Mouse (Mus musculus) midbrain, embryonic 11.5 days (tissue): ENCODE data around the gene Nkpd1. TPM values are rescaled to one million over a fixed set of nuclear protein-coding genes. Genes with fewer than 3 reads are reported as not detected.

ENCODE experiments used
- ATAC-seq: fragments of 200-750 bp; cut with Nextera tagmentation; 2 replicates; pipeline ENCODE4 v1.8.0; 2017; ENCODE audit warnings: moderate TSS enrichment, moderate library complexity; ENCODE audit not compliant: low FRiP score
- DNase-seq: peaks from one replicate; pipeline ENCODE4 v3.0.0; 2015; ENCODE audit warnings: low spot score; ENCODE audit errors: missing footprints
- H3K27ac ChIP-seq: fragments of 300-500 bp; sonication (generic); 2 replicates; pipeline ENCODE4 v1.5.1; 2014; ENCODE audit warnings: low read depth, low read length
- H3K27me3 ChIP-seq: fragments of 300-500 bp; sonication (generic); 2 replicates; pipeline ENCODE4 v1.6.1; 2014; ENCODE audit warnings: mild to moderate bottlenecking, low read length, moderate library complexity, mixed read lengths; ENCODE audit not compliant: control insufficient read depth, insufficient read depth
- H3K36me3 ChIP-seq: fragments of 300-500 bp; sonication (generic); 2 replicates; pipeline ENCODE4 v1.6.1; 2014; ENCODE audit warnings: mild to moderate bottlenecking, low read length, moderate library complexity, mixed read lengths; ENCODE audit not compliant: control insufficient read depth, insufficient read depth
- H3K4me1 ChIP-seq: fragments of 300-500 bp; sonication (generic); 2 replicates; pipeline ENCODE4 v1.6.1; 2014; ENCODE audit warnings: low read length; ENCODE audit not compliant: control insufficient read depth, insufficient read depth
- H3K4me2 ChIP-seq: fragments of 300-500 bp; sonication (generic); 2 replicates; pipeline ENCODE4 v1.6.1; 2014; ENCODE audit warnings: mild to moderate bottlenecking, moderate library complexity
- H3K4me3 ChIP-seq: fragments of 300-500 bp; sonication (generic); 2 replicates; pipeline ENCODE4 v1.5.1; 2014; ENCODE audit warnings: low read depth, low read length
- H3K9ac ChIP-seq: fragments of 300-500 bp; sonication (generic); 2 replicates; pipeline ENCODE4 v1.6.1; 2014; ENCODE audit warnings: low read length
- H3K9me3 ChIP-seq: fragments of 300-500 bp; sonication (generic); 2 replicates; pipeline ENCODE4 v1.6.1; 2016; ENCODE audit warnings: low read length; ENCODE audit not compliant: control insufficient read depth
- WGBS: fragments of 180-500 bp; shearing (Covaris S2); extraction: QIAGEN DNeasy Blood & Tissue Kit; methylation state at CpG from one replicate; pipeline ENCODE4 v1.1.7; 2014; 5-methylcytosine and 5-hydroxymethylcytosine counted together
- polyA plus RNA-seq: library from polyadenylated mRNA; unstranded; fragments of >200 nt; fragmentation: Nextera tagmentation; extraction: Ambion mirVana; gene quantifications from 2 replicates; pipeline ENCODE4 v1.2.1, GENCODE M21; 2014

Gene Nkpd1
- polyA plus RNA-seq, 1 experiment from 2014 or later, result not detected

GRCm38 (mm10) chr7:19485488-19485887 is 32.1 kb upstream of the Nkpd1 start:
- H3K27me3 ChIP-seq, result peaks cover 25% of the 10 kb centered on the region
- no peak overlapping the region for H3K9ac ChIP-seq
- 94% methylated on average over 1 of the region's 1 CpGs for WGBS
- H3K4me1 ChIP-seq, result no peaks in the 10 kb centered on the region
- no peak overlapping the region for H3K27ac ChIP-seq
- ATAC-seq (no peak), DNase-seq (no peak)
- H3K4me2 ChIP-seq, result no peak overlapping the region
- no peaks in the 10 kb centered on the region for H3K9me3 ChIP-seq
- H3K36me3 ChIP-seq, result no peaks in the 10 kb centered on the region
- H3K4me3 ChIP-seq, result no peak overlapping the region

GRCm38 (mm10) chr7:19486549-19486948 is 31.1 kb upstream of the Nkpd1 start:
- H3K4me1 ChIP-seq, result no peaks in the 10 kb centered on the region
- peaks cover 34% of the 10 kb centered on the region for H3K27me3 ChIP-seq

GRCm38 (mm10) chr7:19489525-19489924 is 28.1 kb upstream of the Nkpd1 start:
- Histone ChIP-seq H3K4me1 (no peaks in the 10 kb centered on the region), H3K27ac (no peak overlapping the region), H3K36me3 (no peaks in the 10 kb centered on the region), H3K9me3 (no peaks in the 10 kb centered on the region), H3K9ac (no peak overlapping the region), H3K4me3 (no peak overlapping the region; the same call in 1 of the 2 replicates), H3K4me2 (peak overlapping the region; percentile 2; the same call in 1 of the 2 replicates), H3K27me3 (peaks cover 45% of the 10 kb centered on the region)
- DNase-seq (peak; percentile 90), ATAC-seq (no peak)
- WGBS, result 3% methylated on average over 31 of the region's 31 CpGs

More at GRCm38 (mm10) chr7:19486549-19486948, 31.1 kb upstream of the Nkpd1 start:
- Histone ChIP-seq H3K36me3 (no peaks in the 10 kb centered on the region), H3K4me3 (no peak overlapping the region), H3K4me2 (no peak overlapping the region), H3K9ac (no peak overlapping the region), H3K27ac (no peak overlapping the region), H3K9me3 (no peaks in the 10 kb centered on the region)
- WGBS, result 92% methylated on average over 7 of the region's 7 CpGs
- DNase-seq (no peak), ATAC-seq (no peak)

- no peaks in the 10 kb centered on the region for H3K36me3 ChIP-seq
- ATAC-seq (no peak), DNase-seq (no peak)
- H3K9ac ChIP-seq, result no peak overlapping the region
- no peaks in the 10 kb centered on the region for H3K4me1 ChIP-seq
- H3K27me3 ChIP-seq, result peaks cover 45% of the 10 kb centered on the region
- H3K4me2 ChIP-seq, result peak overlapping the region; percentile 31
- H3K9me3 ChIP-seq, result no peaks in the 10 kb centered on the region
- peak overlapping the region; percentile 8; the same call in 1 of the 2 replicates for H3K4me3 ChIP-seq
- H3K27ac ChIP-seq, result no peak overlapping the region
- WGBS, result 3% methylated on average over 26 of the region's 26 CpGs
Observed at GRCm38 (mm10) chr7:19491731-19492130, 25.9 kb upstream of the Nkpd1 start.

GRCm38 (mm10) chr7:19494751-19495474 is 22.7 kb upstream of the Nkpd1 start:
- 82% methylated on average over 25 of the region's 25 CpGs for WGBS
- peaks cover 24% of the 10 kb centered on the region for H3K27me3 ChIP-seq

GRCm38 (mm10) chr7:19495521-19496213 is 22.0 kb upstream of the Nkpd1 start:
- no peak overlapping the region for H3K4me2 ChIP-seq
- ATAC-seq, result no peak
- H3K4me3 ChIP-seq, result no peak overlapping the region
- H3K36me3 ChIP-seq, result no peaks in the 10 kb centered on the region
- no peak overlapping the region for H3K27ac ChIP-seq
- WGBS, result 71% methylated on average over 20 of the region's 20 CpGs
- no peak overlapping the region for H3K9ac ChIP-seq
- H3K4me1 ChIP-seq, result no peaks in the 10 kb centered on the region
- H3K9me3 ChIP-seq, result no peaks in the 10 kb centered on the region
- peaks cover 18% of the 10 kb centered on the region for H3K27me3 ChIP-seq
- DNase-seq, result no peak

More at GRCm38 (mm10) chr7:19494751-19495474, 22.7 kb upstream of the Nkpd1 start:
- no peak overlapping the region for H3K4me2 ChIP-seq
- H3K4me3 ChIP-seq, result no peak overlapping the region
- no peaks in the 10 kb centered on the region for H3K4me1 ChIP-seq
- no peak overlapping the region for H3K9ac ChIP-seq
- DNase-seq (no peak), ATAC-seq (no peak)
- no peak overlapping the region for H3K27ac ChIP-seq
- H3K9me3 ChIP-seq, result no peaks in the 10 kb centered on the region
- no peaks in the 10 kb centered on the region for H3K36me3 ChIP-seq

GRCm38 (mm10) chr7:19496214-19496555 is 21.5 kb upstream of the Nkpd1 start:
- H3K27me3 ChIP-seq, result peaks cover 13% of the 10 kb centered on the region
- 71% methylated on average over 5 of the region's 5 CpGs for WGBS
- H3K4me1 ChIP-seq, result no peaks in the 10 kb centered on the region
- no peak overlapping the region for H3K4me2 ChIP-seq
- no peaks in the 10 kb centered on the region for H3K36me3 ChIP-seq
- no peak overlapping the region for H3K27ac ChIP-seq
- no peaks in the 10 kb centered on the region for H3K9me3 ChIP-seq
- H3K4me3 ChIP-seq, result no peak overlapping the region
- ATAC-seq, result no peak
- no peak overlapping the region for H3K9ac ChIP-seq
- no peak for DNase-seq

GRCm38 (mm10) chr7:19498326-19498725 is 19.3 kb upstream of the Nkpd1 start:
- H3K4me2 ChIP-seq, result no peak overlapping the region
- H3K9me3 ChIP-seq, result no peaks in the 10 kb centered on the region
- no peak overlapping the region for H3K9ac ChIP-seq
- 88% methylated on average over 4 of the region's 4 CpGs for WGBS
- no peak overlapping the region for H3K4me3 ChIP-seq
- H3K27ac ChIP-seq, result no peak overlapping the region
- ATAC-seq, result no peak
- no peaks in the 10 kb centered on the region for H3K36me3 ChIP-seq
- DNase-seq, result no peak
- peaks cover 1% of the 10 kb centered on the region; the same call in 1 of the 2 replicates for H3K27me3 ChIP-seq
- H3K4me1 ChIP-seq, result no peaks in the 10 kb centered on the region
